In genomic region chr7:77325140-77325539, GRCm38 (mm10) we compare ENCODE assay signal across 30 mouse cellular contexts.
"Had no signal": no experiment of that assay in that cellular context is flagged by ENCODE, and none has a peak within 500 bp of the region (broad histone marks: within the 10 kb centered on the region; RNA-seq: fewer than 3 reads in every experiment).

No protein-coding gene starts in this region.

- H3K27me3 ChIP-seq: heart, embryonic 13.5 days; heart, embryonic 15.5 days; hindbrain, embryonic 12.5 days; intestine, embryonic 15.5 days; limb, embryonic 12.5 days; liver, embryonic 13.5 days; liver, embryonic 15.5 days had no signal

- H3K27ac ChIP-seq: heart, adult 2 months; heart, embryonic 13.5 days; heart, embryonic 15.5 days; hindbrain, embryonic 10.5 days; hindbrain, embryonic 12.5 days; hindbrain, embryonic 14.5 days; intestine, embryonic 15.5 days; layer of hippocampus, adult 2 months; left cerebral cortex, adult 2 months; limb, embryonic 10.5 days; limb, embryonic 12.5 days; liver, embryonic 13.5 days; liver, embryonic 15.5 days had no signal

- H3K36me3 ChIP-seq: heart, embryonic 13.5 days; heart, embryonic 15.5 days; hindbrain, embryonic 10.5 days; hindbrain, embryonic 12.5 days; intestine, embryonic 15.5 days; limb, embryonic 10.5 days; limb, embryonic 12.5 days; liver, embryonic 13.5 days; liver, embryonic 15.5 days had no signal

- DNase-seq: gastrocnemius, postnatal 14 days; gastrocnemius, postnatal 36 days; heart, adult 11 months; heart, adult 2 months; heart, postnatal 14 days; heart, postnatal 4 days; kidney, adult 18-20 months; kidney, adult 8-10 months; kidney, postnatal 10 days; kidney, postnatal 25 days; kidney, postnatal 4 days; liver; liver, embryonic 13.5 days; liver, postnatal 0 days had no signal

- H3K9ac ChIP-seq: heart, embryonic 13.5 days; heart, embryonic 15.5 days; hindbrain, embryonic 12.5 days; hindbrain, embryonic 14.5 days; intestine, embryonic 15.5 days; limb, embryonic 12.5 days; liver, embryonic 13.5 days; liver, embryonic 15.5 days; liver, postnatal 0 days had no signal

- ATAC-seq: hindbrain, embryonic 16.5 days; inflammation-experienced regulatory T-cells, adult 6 months; intestine, embryonic 15.5 days; intestine, postnatal 0 days; liver, postnatal 0 days had no signal

- H3K9me3 ChIP-seq: heart, embryonic 13.5 days; heart, embryonic 15.5 days; hindbrain, embryonic 10.5 days; hindbrain, embryonic 12.5 days; intestine, embryonic 15.5 days; limb, embryonic 10.5 days; limb, embryonic 12.5 days; liver, embryonic 13.5 days; liver, embryonic 15.5 days had no signal

- H3K4me3 ChIP-seq: heart, adult 2 months; heart, embryonic 13.5 days; heart, embryonic 15.5 days; hindbrain, embryonic 10.5 days; hindbrain, embryonic 12.5 days; intestine, embryonic 15.5 days; layer of hippocampus, adult 2 months; left cerebral cortex, adult 2 months; limb, embryonic 10.5 days; limb, embryonic 12.5 days; liver, embryonic 13.5 days; liver, embryonic 15.5 days had no signal

- H3K4me2 ChIP-seq: heart, embryonic 11.5 days; heart, embryonic 13.5 days; heart, embryonic 15.5 days; hindbrain, embryonic 12.5 days; hindbrain, embryonic 14.5 days; intestine, embryonic 15.5 days; limb, embryonic 12.5 days; liver, embryonic 11.5 days; liver, embryonic 13.5 days; liver, embryonic 15.5 days had no signal

- H3K4me1 ChIP-seq: heart, embryonic 13.5 days; heart, embryonic 15.5 days; hindbrain, embryonic 10.5 days; hindbrain, embryonic 12.5 days; intestine, embryonic 15.5 days; limb, embryonic 10.5 days; limb, embryonic 12.5 days; liver, embryonic 13.5 days; liver, embryonic 15.5 days had no signal
